Mouse (Mus musculus) liver, postnatal 0 days (tissue): ENCODE data around the gene Lysmd2. TPM values are rescaled to one million over a fixed set of nuclear protein-coding genes. Genes with fewer than 3 reads are reported as not detected.
A peak's percentile ranks its signal among the peaks of the same experiment; 100 is the strongest.

ENCODE experiments used
- ATAC-seq: fragments of 200-750 bp; cut with Nextera tagmentation; 2 replicates; pipeline ENCODE4 v1.8.0; 2017; ENCODE audit warnings: mild to moderate bottlenecking, moderate library complexity
- DNase-seq: peaks from one replicate; pipeline ENCODE4 v3.0.0-alpha.2; 2016
- H3K27ac ChIP-seq: fragments of 300-500 bp; sonication (generic); 2 replicates; pipeline ENCODE4 v1.5.1; 2014; ENCODE audit warnings: antibody characterized with exemption, moderate library complexity, mild to moderate bottlenecking, low read depth
- H3K27me3 ChIP-seq: fragments of 300-500 bp; sonication (generic); 2 replicates; pipeline ENCODE4 v1.6.1; 2014; ENCODE audit warnings: low read length, control low read depth, mixed read lengths; ENCODE audit not compliant: insufficient read depth
- H3K36me3 ChIP-seq: fragments of 300-500 bp; sonication (generic); replicated peaks from 2 replicates; pipeline ENCODE4 v1.6.1; 2014; ENCODE audit warnings: mild to moderate bottlenecking, control low read depth, low read length, moderate library complexity, mixed read lengths; ENCODE audit not compliant: insufficient read depth
- H3K4me1 ChIP-seq: fragments of 300-500 bp; sonication (generic); 2 replicates; pipeline ENCODE4 v1.6.1; 2014; ENCODE audit warnings: antibody characterized with exemption, mild to moderate bottlenecking, control low read depth; ENCODE audit not compliant: insufficient read depth
- H3K4me2 ChIP-seq: fragments of 300-500 bp; sonication (generic); 2 replicates; pipeline ENCODE4 v1.6.1; 2014; ENCODE audit warnings: low read depth, mild to moderate bottlenecking, low read length, moderate library complexity, mixed read lengths
- H3K4me3 ChIP-seq: fragments of 300-500 bp; sonication (generic); 2 replicates; pipeline ENCODE4 v1.5.1; 2014; ENCODE audit warnings: low read depth, low read length
- H3K9ac ChIP-seq: fragments of 300-500 bp; sonication (generic); replicated peaks from 2 replicates; pipeline ENCODE4 v1.6.1; 2014; ENCODE audit warnings: mild to moderate bottlenecking, moderate library complexity
- H3K9me3 ChIP-seq: fragments of 300-500 bp; sonication (generic); 2 replicates; pipeline ENCODE4 v1.6.1; 2016; ENCODE audit warnings: mild to moderate bottlenecking, control low read depth, low read length, mixed read lengths
- CTCF ChIP-seq: sonication (generic); IDR thresholded peaks from 2 replicates; pipeline ENCODE4 v1.5.1; 2016; ENCODE audit warnings: antibody characterized with exemption, low read depth
- EP300 ChIP-seq: IDR thresholded peaks from 2 replicates; pipeline ENCODE4 v1.6.1; 2016; ENCODE audit warnings: antibody characterized with exemption, low read depth, mild to moderate bottlenecking
- WGBS: fragments of 180-500 bp; shearing (Covaris S2); extraction: QIAGEN DNeasy Blood & Tissue Kit; methylation state at CpG from one replicate; pipeline ENCODE4 v1.1.7; 2014; ENCODE audit not compliant: insufficient replicate concordance; 5-methylcytosine and 5-hydroxymethylcytosine counted together
- polyA plus RNA-seq: library from polyadenylated mRNA; unstranded; fragments of >200 nt; fragmentation: Nextera tagmentation; extraction: Ambion mirVana; gene quantifications from 2 replicates; pipeline ENCODE4 v1.2.1, GENCODE M21; 2015

The Lysmd2 gene
- 3.9 TPM in 2 replicates for polyA plus RNA-seq

DNA sequence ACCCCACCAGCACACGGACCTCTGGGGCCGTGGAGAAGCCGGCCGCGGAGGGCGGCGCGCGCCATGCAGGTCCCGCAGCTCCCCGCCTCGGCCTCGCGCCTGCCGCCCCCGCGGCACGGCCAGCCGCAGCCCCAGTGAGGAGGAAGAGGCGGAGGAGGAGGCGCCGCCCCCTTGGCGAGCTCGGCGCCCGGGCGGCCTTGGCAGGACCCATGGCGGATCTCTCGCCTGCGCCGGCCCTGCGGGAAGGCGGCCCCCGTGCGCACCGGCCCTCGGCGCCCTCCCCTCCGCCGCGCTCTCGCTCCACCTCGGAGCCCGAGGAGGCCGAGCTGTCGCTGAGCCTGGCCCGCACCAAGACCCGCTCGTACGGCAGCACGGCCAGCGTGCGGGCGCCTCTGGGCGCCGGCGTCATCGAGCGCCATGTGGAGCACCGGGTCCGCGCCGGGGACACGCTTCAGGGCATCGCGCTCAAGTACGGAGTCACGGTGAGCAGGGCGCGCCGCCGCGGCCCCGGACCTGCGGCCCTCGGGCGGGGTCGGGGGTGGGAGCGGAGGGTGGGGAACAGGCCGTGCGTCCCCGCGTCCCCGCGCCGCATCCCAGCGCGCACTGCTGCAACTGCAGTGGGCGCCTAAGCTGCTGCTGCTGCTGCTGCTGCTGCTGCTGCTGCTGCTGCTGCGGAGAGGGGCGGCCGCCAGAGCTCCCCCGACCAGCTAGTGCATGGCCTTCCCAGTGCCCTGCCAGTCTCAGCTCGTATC is at the start of gene Lysmd2:
Lysmd2 (plus strand) TSS at position 186 of the 752 bp plus-strand sequence.
- H3K4me1 ChIP-seq: peaks cover 4% of the 10 kb centered on the region; the same call in 1 of the 2 replicates
- DNase-seq: peak; percentile 64
- peaks cover 25% of the 10 kb centered on the region for H3K27me3 ChIP-seq
- 0% methylated on average over 42 of the region's 94 CpGs for WGBS
- ATAC-seq: peak; percentile 75
- no peaks in the 10 kb centered on the region for H3K36me3 ChIP-seq
- peak within 1 kb of the TSS; percentile 57 for H3K9ac ChIP-seq
- no peaks in the 10 kb centered on the region for H3K9me3 ChIP-seq
- peak within 1 kb of the TSS; percentile 60 for H3K4me3 ChIP-seq
- peak within 1 kb of the TSS; percentile 89 for H3K4me2 ChIP-seq
- peak within 1 kb of the TSS; percentile 60; the same call in 1 of the 2 replicates for H3K27ac ChIP-seq
- TF ChIP-seq CTCF: no peak

DNA sequence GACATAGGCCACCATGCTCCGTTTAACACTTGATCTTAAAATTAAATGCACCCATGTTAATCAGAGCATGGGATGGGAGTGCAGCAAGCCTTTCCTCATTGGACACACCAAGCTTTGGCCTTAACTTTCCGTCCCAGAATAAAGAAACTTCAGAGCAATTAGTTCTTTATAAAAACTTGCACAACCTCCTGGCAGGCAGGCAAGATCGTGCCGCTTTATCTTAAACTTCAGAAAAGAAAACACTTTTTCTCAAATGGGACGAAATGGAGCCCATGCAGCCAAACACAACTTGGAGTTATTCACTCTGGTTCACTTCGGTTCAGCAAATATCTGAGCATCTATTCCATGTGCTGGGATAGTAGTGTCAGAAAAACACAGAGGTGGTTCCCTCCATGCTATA is 46.2 kb upstream of the Lysmd2 start:
- Histone ChIP-seq H3K4me2 (no peak overlapping the region), H3K4me1 (no peaks in the 10 kb centered on the region), H3K9ac (no peak overlapping the region), H3K36me3 (no peaks in the 10 kb centered on the region), H3K4me3 (no peak overlapping the region), H3K27ac (no peak overlapping the region), H3K27me3 (no peaks in the 10 kb centered on the region), H3K9me3 (no peaks in the 10 kb centered on the region)
- DNase-seq: no peak
- TF ChIP-seq EP300 (no peak), CTCF (no peak)
- WGBS: 86% methylated on average over 6 of the region's 6 CpGs
- ATAC-seq: no peak

DNA sequence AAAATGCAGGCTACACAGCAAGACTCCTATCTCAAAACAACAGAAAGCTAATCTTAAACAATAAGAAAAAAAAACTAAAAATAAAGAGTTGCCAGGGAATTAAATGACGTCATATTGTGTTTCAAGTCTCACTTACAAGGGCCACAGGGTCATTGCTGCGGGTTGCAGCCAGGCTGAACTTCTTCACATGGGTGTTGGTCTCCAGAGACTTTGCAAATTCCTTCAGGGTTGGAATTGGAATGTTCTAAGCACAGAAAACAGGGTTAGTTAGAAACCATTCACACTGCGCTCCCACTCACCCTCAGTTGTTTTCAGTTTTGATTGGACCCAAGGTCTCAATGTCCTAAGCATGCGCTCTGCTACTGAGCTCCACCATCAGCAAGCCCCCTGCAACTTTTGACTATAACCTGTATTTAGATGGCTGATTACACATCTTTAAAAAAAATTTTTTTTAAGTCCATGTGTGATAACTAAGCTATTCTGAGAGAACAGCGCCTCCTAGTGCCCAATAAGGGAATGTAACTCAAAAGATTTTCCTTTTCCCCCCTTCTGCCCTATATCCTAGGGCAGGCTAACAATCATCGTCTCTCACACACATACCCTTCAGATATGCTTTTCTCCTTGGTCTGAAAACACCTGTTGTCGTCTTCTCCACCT is 43.7 kb upstream of the Lysmd2 start:
- DNase-seq (no peak), ATAC-seq (no peak)
- TF ChIP-seq EP300 (no peak), CTCF (peak; percentile 79)
- Histone ChIP-seq H3K4me1 (no peaks in the 10 kb centered on the region), H3K27ac (no peak overlapping the region), H3K4me3 (no peak overlapping the region), H3K9me3 (no peaks in the 10 kb centered on the region), H3K27me3 (no peaks in the 10 kb centered on the region), H3K36me3 (no peaks in the 10 kb centered on the region), H3K9ac (no peak overlapping the region), H3K4me2 (no peak overlapping the region)
- WGBS: 48% methylated on average over 7 of the region's 7 CpGs

DNA sequence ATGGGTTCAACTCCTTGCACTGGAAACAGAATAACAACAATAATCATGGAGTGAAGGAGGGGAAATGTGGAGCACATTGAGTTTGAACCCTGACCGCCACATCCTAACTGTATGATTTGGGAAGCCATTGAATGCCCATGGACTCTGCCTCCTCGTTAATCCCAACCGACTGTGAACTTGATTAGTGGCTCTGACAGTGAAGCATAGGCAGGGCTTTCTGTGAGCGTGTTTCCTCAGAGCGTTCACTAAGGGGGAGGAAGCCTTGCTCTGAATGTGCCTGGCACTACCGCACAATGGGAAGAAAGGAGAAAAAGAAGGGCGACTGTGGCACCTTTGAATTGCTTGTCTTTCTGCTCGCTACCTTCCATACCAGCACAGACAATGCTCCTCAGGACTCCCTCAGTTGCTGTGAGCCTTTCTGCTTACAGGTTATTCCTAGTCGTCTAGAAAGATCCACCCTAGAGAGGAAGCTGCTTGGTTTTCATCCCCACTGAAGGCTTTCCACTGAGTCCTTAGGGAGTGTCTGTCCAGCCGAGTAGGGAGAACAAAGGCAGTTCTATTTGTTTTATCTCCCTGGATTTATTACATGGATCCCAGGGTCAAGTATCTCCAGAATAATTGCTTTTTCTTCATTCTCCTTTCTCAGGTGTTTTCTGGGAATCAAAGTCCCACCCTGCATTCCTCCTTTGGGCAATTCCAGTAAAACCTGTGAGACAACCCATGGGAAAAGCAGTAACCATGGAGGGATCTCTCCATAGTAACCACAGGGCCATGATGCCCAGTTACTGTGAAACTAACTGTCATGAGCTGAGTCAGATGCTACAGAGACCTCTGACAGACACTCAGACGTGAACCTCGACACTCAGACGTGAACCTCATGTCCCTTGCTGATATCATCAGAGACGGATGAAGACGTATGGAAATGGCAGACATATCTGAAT is 35.4 kb upstream of the Lysmd2 start:
- 77% methylated on average over 15 of the region's 15 CpGs for WGBS
- TF ChIP-seq EP300 (no peak), CTCF (no peak)
- Histone ChIP-seq H3K9ac (no peak overlapping the region), H3K4me1 (no peaks in the 10 kb centered on the region), H3K4me3 (no peak overlapping the region), H3K27ac (no peak overlapping the region), H3K27me3 (no peaks in the 10 kb centered on the region), H3K4me2 (no peak overlapping the region), H3K36me3 (no peaks in the 10 kb centered on the region), H3K9me3 (no peaks in the 10 kb centered on the region)
- ATAC-seq (no peak), DNase-seq (no peak)

DNA sequence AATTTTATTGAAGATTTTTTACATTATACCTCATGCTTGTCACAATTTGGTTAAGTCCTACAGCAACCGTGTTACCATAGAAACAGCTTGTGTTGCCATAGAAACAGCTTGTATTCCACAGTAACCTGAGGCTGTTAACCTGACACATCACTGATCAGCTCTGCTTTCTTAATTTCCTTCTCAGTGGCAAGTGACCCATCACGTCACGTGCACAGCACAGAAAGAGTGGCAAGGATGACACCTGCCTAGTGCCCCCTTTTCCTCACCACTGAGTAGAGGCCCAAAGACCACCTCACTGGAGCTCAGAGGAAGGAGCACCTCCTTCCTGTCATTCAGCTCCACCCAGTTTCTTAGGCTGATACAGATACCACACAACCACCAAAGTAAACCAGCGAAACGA is 32.1 kb upstream of the Lysmd2 start:
- no peak for ATAC-seq
- Histone ChIP-seq H3K36me3 (no peaks in the 10 kb centered on the region), H3K9me3 (no peaks in the 10 kb centered on the region), H3K27ac (no peak overlapping the region), H3K4me3 (no peak overlapping the region), H3K4me2 (no peak overlapping the region), H3K4me1 (no peaks in the 10 kb centered on the region), H3K9ac (no peak overlapping the region), H3K27me3 (no peaks in the 10 kb centered on the region)
- 72% methylated on average over 5 of the region's 5 CpGs for WGBS
- no peak for TF ChIP-seq CTCF
- no peak for TF ChIP-seq EP300
- no peak for DNase-seq

DNA sequence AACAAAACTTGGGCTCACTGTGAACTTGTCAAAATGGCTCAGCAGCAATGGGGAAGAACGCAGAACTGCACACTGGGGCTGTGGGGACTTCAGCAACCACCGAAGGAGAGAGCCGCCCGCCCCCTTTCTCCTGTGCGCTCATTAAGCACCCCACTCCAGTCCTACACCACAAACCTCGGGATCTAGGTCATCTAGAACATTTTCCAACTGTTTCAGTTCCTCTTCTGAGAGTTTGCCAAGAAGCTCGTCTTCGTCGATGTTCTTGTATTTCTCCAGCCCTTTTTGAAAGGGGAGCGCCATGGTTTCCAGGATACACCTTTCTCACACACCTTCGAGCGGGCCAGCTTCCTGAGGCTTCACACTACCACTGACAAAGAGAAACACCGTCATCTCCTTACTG is 28.5 kb upstream of the Lysmd2 start:
- Histone ChIP-seq H3K27me3 (0 out of 2 replicates have a peak, but pooled peaks cover 7% of the 10 kb centered on the region), H3K9me3 (no peaks in the 10 kb centered on the region), H3K27ac (no peak overlapping the region), H3K4me3 (no peak overlapping the region), H3K9ac (no peak overlapping the region), H3K4me2 (no peak overlapping the region), H3K4me1 (no peaks in the 10 kb centered on the region), H3K36me3 (no peaks in the 10 kb centered on the region)
- TF ChIP-seq CTCF (no peak), EP300 (no peak)
- ATAC-seq (no peak), DNase-seq (no peak)
- WGBS: 74% methylated on average over 13 of the region's 13 CpGs
